Mouse (Mus musculus): ENCODE results near the gene Arxes2. TPM values are rescaled to one million over a fixed set of nuclear protein-coding genes. Genes with fewer than 3 reads are reported as not detected.
A peak's percentile ranks its signal among the peaks of the same experiment; 100 is the strongest.

Gene Arxes2
- polyA plus RNA-seq, 2 experiments from 2014 or later, result 4.2 to 5.2 TPM

DNA sequence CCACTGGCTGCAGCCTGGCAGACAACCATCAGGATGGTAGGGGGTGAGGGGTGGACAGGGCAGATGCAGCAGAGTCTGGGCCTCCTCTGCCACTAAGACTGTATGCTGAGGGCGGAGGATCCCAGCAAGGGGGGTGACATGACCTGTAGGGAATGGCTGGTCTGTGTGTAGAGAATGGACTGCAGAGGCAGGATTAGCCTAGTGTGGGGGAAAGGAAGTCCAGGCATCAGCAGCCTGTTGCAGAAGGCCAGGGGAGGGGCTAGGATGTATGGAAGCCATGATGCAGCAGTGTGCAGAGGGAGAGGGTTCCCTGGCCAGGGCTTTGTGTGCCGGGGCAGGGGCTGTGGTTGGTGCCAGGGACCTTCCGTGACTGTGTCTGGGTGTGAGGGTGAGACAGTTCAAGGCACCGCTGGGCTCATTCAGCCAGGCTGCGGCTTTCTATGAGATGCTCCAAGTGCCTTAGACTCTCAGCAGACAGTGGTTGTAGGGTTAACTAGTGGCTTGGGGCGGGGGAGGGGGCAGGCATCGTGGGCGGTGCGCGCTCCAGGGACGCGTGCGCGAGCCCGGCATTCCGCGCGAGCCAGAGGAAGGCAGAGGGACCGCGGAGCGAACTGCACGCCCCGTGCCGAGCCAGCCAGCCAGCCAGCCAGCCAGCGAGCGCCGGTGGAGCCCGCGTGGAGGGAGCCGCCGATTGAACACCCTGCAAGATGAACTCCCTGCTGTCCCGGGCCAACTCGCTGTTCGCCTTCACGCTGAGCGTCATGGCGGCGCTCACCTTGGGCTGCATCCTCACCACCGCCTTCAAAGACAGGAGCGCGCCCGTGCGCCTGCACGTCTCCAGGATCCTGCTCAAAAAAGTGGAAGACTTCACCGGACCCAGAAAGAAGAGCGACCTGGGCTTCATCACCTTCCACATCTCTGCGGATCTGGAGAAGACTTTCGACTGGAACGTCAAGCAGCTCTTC lies 39.5 kb downstream of the Arxes2 start, which contains the start of gene Arxes1:
Gene Arxes1, plus strand, starts transcription at position 569 of the 965 bp plus-strand sequence.
- ATAC-seq, result peak; percentile 74

DNA sequence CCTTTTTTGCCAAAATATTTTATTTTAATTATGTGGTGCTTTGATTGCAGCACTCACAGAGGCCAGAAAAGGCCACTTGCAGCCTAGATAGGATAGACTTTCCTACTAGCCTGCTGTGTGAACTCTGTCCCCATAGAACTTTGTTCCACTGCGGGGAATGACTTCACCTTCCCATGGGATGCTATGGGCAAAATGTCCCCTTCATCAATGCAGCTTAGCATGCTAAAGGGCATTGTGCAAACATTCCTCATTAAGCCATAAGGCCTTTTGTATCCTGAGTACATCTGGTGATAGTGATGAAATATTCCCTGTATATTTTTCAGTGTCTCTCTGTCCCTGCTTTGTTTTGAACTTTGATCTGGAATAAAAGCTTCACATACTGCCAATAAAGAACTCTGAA lies 50.1 kb downstream of the Arxes2 start:
- no peak for ATAC-seq

Other genes with a start within 250 kb of the Arxes2 start
- gene Bhlhb9, start 196.2 kb upstream of the Arxes2 start, polyA plus RNA-seq (2017; shearing (Covaris generic)), result 10 to 100 TPM; 11.4 to 14.2 TPM
- 10 to 100 TPM in 1 of 2 experiments, 1 to 10 TPM in 1; 9.1 to 13.7 TPM for gene Gprasp2, start 154.8 kb upstream of the Arxes2 start, polyA plus RNA-seq (2017; shearing (Covaris generic))
- not detected for gene Arxes1, start 39.5 kb downstream of the Arxes2 start, polyA plus RNA-seq (2017; shearing (Covaris generic))
- gene Bex2, start 74.4 kb downstream of the Arxes2 start, polyA plus RNA-seq (2017; shearing (Covaris generic)), result 1 to 10 TPM in 1 of 2 experiments, under 1 TPM in 1; 0.77 to 3.4 TPM
- not detected for gene Nxf3, start 91.4 kb downstream of the Arxes2 start, polyA plus RNA-seq (2017; shearing (Covaris generic))
- gene Bex4, start 145.2 kb downstream of the Arxes2 start, polyA plus RNA-seq (2017; shearing (Covaris generic)), result not detected
- gene Tceal8, start 178.5 kb downstream of the Arxes2 start, polyA plus RNA-seq (2017; shearing (Covaris generic)), result 1 to 10 TPM; 1.0 to 1.4 TPM
- gene Tceal5, start 210.1 kb downstream of the Arxes2 start, polyA plus RNA-seq (2017; shearing (Covaris generic)), result not detected
- not detected for gene Tceal7, start 221.0 kb downstream of the Arxes2 start, polyA plus RNA-seq (2017; shearing (Covaris generic))
- gene Bex1, start 221.7 kb downstream of the Arxes2 start, polyA plus RNA-seq (2017; shearing (Covaris generic)), result not detected